Mouse (Mus musculus): ENCODE data around the gene Rasa3. TPM values are rescaled to one million over a fixed set of nuclear protein-coding genes. Genes with fewer than 3 reads are reported as not detected.

The Rasa3 gene
- polyA plus RNA-seq, 1 experiment from 2014 or later: 28.5 TPM

DNA sequence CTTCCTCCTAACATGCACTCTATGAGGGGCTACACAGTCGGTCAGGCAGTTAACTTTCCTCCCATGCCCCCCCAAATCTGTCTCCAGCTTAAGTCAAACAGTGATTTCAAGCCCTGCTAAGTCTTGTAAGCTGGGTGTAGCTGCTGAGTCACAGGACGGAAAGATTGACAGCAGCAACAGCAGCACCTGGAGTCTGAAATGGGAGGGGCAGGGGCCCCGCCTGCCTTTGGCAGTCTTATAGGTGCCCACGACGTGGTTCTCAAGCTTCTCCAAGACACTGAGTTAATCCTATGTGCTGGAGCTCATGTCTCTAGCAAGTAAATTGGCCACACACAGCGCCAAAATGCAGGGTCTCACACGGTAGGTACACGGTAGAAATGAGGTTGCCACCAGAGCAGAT is 84.1 kb downstream of the Rasa3 start:
- peak; percentile 30 for DNase-seq (ENCODE audit: low spot score)
- ATAC-seq: no peak
- no peaks in the 10 kb centered on the region for H3K9me3 ChIP-seq (ENCODE audit: low read length)
- H3K4me1 ChIP-seq (ENCODE audit: insufficient read depth, low read depth, low read length): no peaks in the 10 kb centered on the region
- no peaks in the 10 kb centered on the region for H3K27me3 ChIP-seq (replicated peaks; ENCODE audit: insufficient read depth, low read length)
- no peak overlapping the region for H3K27ac ChIP-seq (ENCODE audit: low read length)
- no peak overlapping the region for H3K4me2 ChIP-seq (replicated peaks; ENCODE audit: low read depth, low read length)
- no peak overlapping the region for H3K4me3 ChIP-seq (ENCODE audit: low read depth, low read length)
- H3K36me3 ChIP-seq (ENCODE audit: insufficient read depth, low read length): peaks cover 7% of the 10 kb centered on the region; the same call in 1 of the 2 replicates
- TF ChIP-seq CTCF (IDR thresholded peaks at IDR 0.05): no peak
- TF ChIP-seq EP300 (IDR thresholded peaks at IDR 0.05): no peak
- no peak overlapping the region for H3K9ac ChIP-seq (replicated peaks; ENCODE audit: low read depth)
- whole genome bisulfite sequencing: 78% methylated on average over 8 of the region's 8 CpGs

GRCm38 (mm10) chr8:13591246-13591645 is 86.2 kb downstream of the Rasa3 start:
- no peak overlapping the region for H3K27ac ChIP-seq (ENCODE audit: low read length)
- H3K4me1 ChIP-seq (ENCODE audit: insufficient read depth, low read depth, low read length): no peaks in the 10 kb centered on the region
- no peak overlapping the region for H3K4me2 ChIP-seq (replicated peaks; ENCODE audit: low read depth, low read length)
- no peak overlapping the region for H3K9ac ChIP-seq (replicated peaks; ENCODE audit: low read depth)
- no peak overlapping the region for H3K4me3 ChIP-seq (ENCODE audit: low read depth, low read length)
- peaks cover 12% of the 10 kb centered on the region; the same call in 1 of the 2 replicates for H3K36me3 ChIP-seq (ENCODE audit: insufficient read depth, low read length)
- 75% methylated on average over 6 of the region's 6 CpGs for WGBS
- ATAC-seq (no peak), DNase-seq (ENCODE audit: low spot score) (no peak)
- H3K27me3 ChIP-seq (replicated peaks; ENCODE audit: insufficient read depth, low read length): no peaks in the 10 kb centered on the region
- TF ChIP-seq EP300 (IDR thresholded peaks at IDR 0.05) (no peak), CTCF (IDR thresholded peaks at IDR 0.05) (no peak)
- no peaks in the 10 kb centered on the region for H3K9me3 ChIP-seq (ENCODE audit: low read length)

- H3K9ac ChIP-seq (replicated peaks; ENCODE audit: low read depth): no peak overlapping the region
- DNase-seq (ENCODE audit: low spot score) (no peak), ATAC-seq (no peak)
- no peak overlapping the region for H3K4me3 ChIP-seq (ENCODE audit: low read depth, low read length)
- peaks cover 32% of the 10 kb centered on the region for H3K36me3 ChIP-seq (ENCODE audit: insufficient read depth, low read length)
- H3K27ac ChIP-seq (ENCODE audit: low read length): no peak overlapping the region
- TF ChIP-seq EP300 (IDR thresholded peaks at IDR 0.05) (no peak), CTCF (IDR thresholded peaks at IDR 0.05) (no peak)
- WGBS: 76% methylated on average over 6 of the region's 6 CpGs
- H3K9me3 ChIP-seq (ENCODE audit: low read length): no peaks in the 10 kb centered on the region
- H3K4me1 ChIP-seq (ENCODE audit: insufficient read depth, low read depth, low read length): no peaks in the 10 kb centered on the region
- no peaks in the 10 kb centered on the region for H3K27me3 ChIP-seq (replicated peaks; ENCODE audit: insufficient read depth, low read length)
- no peak overlapping the region for H3K4me2 ChIP-seq (replicated peaks; ENCODE audit: low read depth, low read length)
Measured at GRCm38 (mm10) chr8:13589071-13589470, 88.3 kb downstream of the Rasa3 start.

- no peak for DNase-seq (ENCODE audit: low spot score)
- TF ChIP-seq CTCF (IDR thresholded peaks at IDR 0.05): no peak
- TF ChIP-seq EP300 (IDR thresholded peaks at IDR 0.05): no peak
- H3K9me3 ChIP-seq (ENCODE audit: low read length): no peaks in the 10 kb centered on the region; the same call in 1 of the 2 replicates
- no peaks in the 10 kb centered on the region for H3K4me1 ChIP-seq (ENCODE audit: insufficient read depth, low read depth, low read length)
- no peak overlapping the region for H3K4me2 ChIP-seq (replicated peaks; ENCODE audit: low read depth, low read length)
- peaks cover 66% of the 10 kb centered on the region for H3K36me3 ChIP-seq (ENCODE audit: insufficient read depth, low read length)
- H3K9ac ChIP-seq (replicated peaks; ENCODE audit: low read depth): no peak overlapping the region
- no peak for ATAC-seq
- 64% methylated on average over 8 of the region's 8 CpGs for WGBS
- no peaks in the 10 kb centered on the region for H3K27me3 ChIP-seq (replicated peaks; ENCODE audit: insufficient read depth, low read length)
- H3K27ac ChIP-seq (ENCODE audit: low read length): no peak overlapping the region
- no peak overlapping the region for H3K4me3 ChIP-seq (ENCODE audit: low read depth, low read length)
Measured at GRCm38 (mm10) chr8:13584652-13585051, 92.8 kb downstream of the Rasa3 start.

DNA sequence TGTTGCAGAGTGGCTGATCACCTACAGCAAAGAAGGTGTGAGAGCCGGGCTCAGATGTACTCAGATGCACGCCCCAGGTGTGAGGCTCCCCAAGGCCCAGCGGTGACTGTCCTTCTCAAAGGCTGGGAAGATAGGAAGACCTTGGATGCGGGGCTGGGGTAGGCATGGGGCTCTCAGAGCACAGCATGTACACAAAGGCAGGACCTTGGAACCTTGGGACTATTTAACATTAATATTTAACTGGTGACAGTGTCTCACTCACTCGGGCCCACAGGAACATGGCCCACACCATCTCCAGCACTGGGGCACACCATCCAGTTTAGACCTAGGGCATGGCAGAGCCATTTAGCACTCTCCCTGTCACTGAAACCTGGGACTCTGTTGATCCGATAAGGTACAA is 99.5 kb downstream of the Rasa3 start:
- Histone ChIP-seq H3K9me3 (ENCODE audit: low read length) (no peaks in the 10 kb centered on the region; the same call in 1 of the 2 replicates), H3K4me2 (replicated peaks; ENCODE audit: low read depth, low read length) (no peak overlapping the region), H3K36me3 (ENCODE audit: insufficient read depth, low read length) (peaks cover 34% of the 10 kb centered on the region), H3K27ac (ENCODE audit: low read length) (no peak overlapping the region), H3K4me3 (ENCODE audit: low read depth, low read length) (no peak overlapping the region), H3K9ac (replicated peaks; ENCODE audit: low read depth) (no peak overlapping the region), H3K27me3 (replicated peaks; ENCODE audit: insufficient read depth, low read length) (no peaks in the 10 kb centered on the region), H3K4me1 (ENCODE audit: insufficient read depth, low read depth, low read length) (no peaks in the 10 kb centered on the region)
- TF ChIP-seq CTCF (IDR thresholded peaks at IDR 0.05) (no peak), EP300 (IDR thresholded peaks at IDR 0.05) (no peak)
- 80% methylated on average over 6 of the region's 6 CpGs for WGBS
- DNase-seq (ENCODE audit: low spot score): no peak
- ATAC-seq: no peak

DNA sequence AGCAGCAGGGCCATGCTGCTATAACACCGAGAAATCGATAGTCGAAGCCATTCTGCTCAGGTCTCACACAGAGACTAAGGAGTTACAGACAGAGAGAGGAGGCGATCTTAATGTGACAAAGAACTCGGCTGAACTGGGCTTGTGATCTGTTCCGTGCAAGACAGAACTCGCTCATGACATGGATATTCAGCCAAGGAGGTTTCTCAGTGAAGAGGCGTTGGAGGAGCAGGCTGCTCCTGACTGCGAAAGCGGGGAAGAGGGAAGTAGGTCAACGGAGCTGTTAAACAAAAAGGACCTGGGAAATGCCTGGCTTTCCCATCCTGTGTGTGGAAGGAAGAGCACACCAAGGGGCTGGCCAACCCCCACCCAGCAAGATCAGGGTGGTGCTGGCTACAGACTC is 105.4 kb downstream of the Rasa3 start:
- DNase-seq (ENCODE audit: low spot score) (no peak), ATAC-seq (no peak)
- Histone ChIP-seq H3K4me3 (ENCODE audit: low read depth, low read length) (no peak overlapping the region), H3K27me3 (replicated peaks; ENCODE audit: insufficient read depth, low read length) (no peaks in the 10 kb centered on the region), H3K36me3 (ENCODE audit: insufficient read depth, low read length) (peaks cover 19% of the 10 kb centered on the region), H3K4me2 (replicated peaks; ENCODE audit: low read depth, low read length) (no peak overlapping the region), H3K4me1 (ENCODE audit: insufficient read depth, low read depth, low read length) (no peaks in the 10 kb centered on the region), H3K9me3 (ENCODE audit: low read length) (no peaks in the 10 kb centered on the region), H3K9ac (replicated peaks; ENCODE audit: low read depth) (no peak overlapping the region), H3K27ac (ENCODE audit: low read length) (no peak overlapping the region)
- 87% methylated on average over 11 of the region's 11 CpGs for WGBS
- no peak for TF ChIP-seq CTCF (IDR thresholded peaks at IDR 0.05)
- TF ChIP-seq EP300 (IDR thresholded peaks at IDR 0.05): no peak

DNA sequence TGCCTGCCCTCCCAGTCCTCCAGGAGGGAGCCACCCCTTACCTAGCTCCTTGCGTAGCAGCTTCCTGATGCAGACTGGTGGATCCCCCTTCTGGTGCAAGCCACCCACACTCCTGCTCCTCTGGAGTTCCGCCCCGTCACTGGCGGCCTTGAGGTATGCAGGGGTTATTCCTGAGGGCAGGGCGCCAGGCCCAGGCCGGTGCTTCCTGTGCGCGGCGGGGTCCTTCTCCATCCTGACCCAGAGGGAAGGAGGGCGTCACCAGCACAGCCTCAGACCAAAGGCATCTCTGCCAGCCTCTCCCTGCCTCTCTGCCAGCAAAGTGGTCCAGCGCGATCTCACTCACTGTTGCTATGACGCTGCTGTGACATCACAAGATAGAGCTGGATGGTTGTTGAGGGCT is 115.3 kb downstream of the Rasa3 start, which contains the start of gene 1700029H14Rik:
1700029H14Rik (minus strand) TSS at position 344 of the 400 bp plus-strand sequence.
- no peak within 1 kb of the TSS for H3K27ac ChIP-seq (ENCODE audit: low read length)
- ATAC-seq: peak; percentile 52

More for the DNA sequence above, 115.3 kb downstream of the Rasa3 start, which contains the start of gene 1700029H14Rik:
- peak; percentile 15 for DNase-seq (ENCODE audit: low spot score)
- Histone ChIP-seq H3K9me3 (ENCODE audit: low read length) (no peaks in the 10 kb centered on the region), H3K9ac (replicated peaks; ENCODE audit: low read depth) (no peak within 1 kb of the TSS), H3K27me3 (replicated peaks; ENCODE audit: insufficient read depth, low read length) (no peaks in the 10 kb centered on the region), H3K4me2 (replicated peaks; ENCODE audit: low read depth, low read length) (no peak within 1 kb of the TSS), H3K4me1 (ENCODE audit: insufficient read depth, low read depth, low read length) (no peaks in the 10 kb centered on the region), H3K4me3 (ENCODE audit: low read depth, low read length) (no peak within 1 kb of the TSS), H3K36me3 (ENCODE audit: insufficient read depth, low read length) (no peaks in the 10 kb centered on the region)
- TF ChIP-seq EP300 (IDR thresholded peaks at IDR 0.05): no peak
- TF ChIP-seq CTCF (IDR thresholded peaks at IDR 0.05): peak; percentile 26
- WGBS: 21% methylated on average over 13 of the region's 13 CpGs

Measured in lung, postnatal 0 days (tissue).